In genomic region chrX:16618225-16619033, GRCm38 (mm10) we compare ENCODE assay signal across 8 mouse cellular contexts. TPM values are rescaled to one million over a fixed set of nuclear protein-coding genes. Genes with fewer than 3 reads are reported as not detected.
A peak's percentile ranks its signal among the peaks of the same experiment; 100 is the strongest.
DNase-seq lines count a peak whose midpoint lies in the region; ATAC-seq lines count a peak whose summit lies in the region.

No protein-coding gene starts in this region.

- WGBS in embryonic facial prominence, embryonic 10.5 days = 11% methylated on average over 60 of the region's 60 CpGs
- WGBS in intestine, embryonic 16.5 days = 13% methylated on average over 53 of the region's 60 CpGs

- peak overlapping the region; percentile 72 for H3K4me2 ChIP-seq in intestine, embryonic 16.5 days (ENCODE audit: low read depth, low read length)

- no peaks in the 10 kb centered on the region for H3K36me3 ChIP-seq in embryonic facial prominence, embryonic 10.5 days (replicated peaks)
- no peaks in the 10 kb centered on the region for H3K36me3 ChIP-seq in intestine, embryonic 16.5 days (ENCODE audit: control insufficient read depth, insufficient read depth, low read length)

- peak; percentile 92 for DNase-seq in adrenal gland, postnatal 14 days
- peak; percentile 87 for DNase-seq in embryonic facial prominence, embryonic 10.5 days (ENCODE audit: low spot score)
- peak; percentile 80 to 83 for DNase-seq in gastrocnemius, postnatal 4 days (ENCODE audit: low spot score in 2 of 2)
- peak; percentile 86 to 92 for DNase-seq in left cerebral cortex, postnatal 25 days (ENCODE audit: low spot score in 2 of 2)
- DNase-seq in mesoderm, embryonic 11.5 days (ENCODE audit: low read depth, low spot score) = peak; percentile 89
- DNase-seq in right cerebral cortex, postnatal 25 days = peak; percentile 88
- peak; percentile 81 to 89 for DNase-seq in urinary bladder, postnatal 36 days (ENCODE audit: low spot score in 2 of 2)

- peak; percentile 96 for ATAC-seq in intestine, embryonic 16.5 days

- H3K4me3 ChIP-seq in embryonic facial prominence, embryonic 10.5 days = peak overlapping the region; percentile 61
- H3K4me3 ChIP-seq in intestine, embryonic 16.5 days (ENCODE audit: low read length) = peak overlapping the region; percentile 56

- no peaks in the 10 kb centered on the region for H3K27me3 ChIP-seq in embryonic facial prominence, embryonic 10.5 days (replicated peaks; ENCODE audit: low read depth, poor library complexity, severe bottlenecking)
- no peaks in the 10 kb centered on the region for H3K27me3 ChIP-seq in intestine, embryonic 16.5 days (replicated peaks; ENCODE audit: control insufficient read depth, insufficient read depth, low read length)

- intact Hi-C loops in left cerebral cortex, postnatal 25 days (cut with DNase I) = no loop called here

- peak overlapping the region; percentile 88 for H3K27ac ChIP-seq in embryonic facial prominence, embryonic 10.5 days (replicated peaks)
- peak overlapping the region; percentile 33; the same call in 1 of the 2 replicates for H3K27ac ChIP-seq in intestine, embryonic 16.5 days (ENCODE audit: low read length)

- peak overlapping the region; percentile 65 for H3K9ac ChIP-seq in intestine, embryonic 16.5 days (ENCODE audit: low read depth, low read length)

- H3K9me3 ChIP-seq in embryonic facial prominence, embryonic 10.5 days = no peaks in the 10 kb centered on the region
- H3K9me3 ChIP-seq in intestine, embryonic 16.5 days (ENCODE audit: control insufficient read depth, low read length) = no peaks in the 10 kb centered on the region

- H3K4me1 ChIP-seq in embryonic facial prominence, embryonic 10.5 days = no peaks in the 10 kb centered on the region
- no peaks in the 10 kb centered on the region for H3K4me1 ChIP-seq in intestine, embryonic 16.5 days (ENCODE audit: control insufficient read depth, insufficient read depth, low read length)

RNA-seq across cellular contexts. Expression of gene Maoa, which starts 1.1 kb away (rescaled TPM):
- 17.7 and 25.9 TPM in 2 replicates for total RNA-seq in adrenal gland, postnatal 14 days (2021)
- polyA plus RNA-seq in embryonic facial prominence, embryonic 10.5 days (2016; fragmentation: Nextera tagmentation; extraction: Ambion mirVana) = 15.1 and 16.4 TPM in 2 replicates
- total RNA-seq in gastrocnemius, postnatal 4 days (2021) = 1 to 10 TPM; 6.9 to 7.2 TPM
- polyA plus RNA-seq in intestine, embryonic 16.5 days (2015; fragmentation: Nextera tagmentation; extraction: Ambion mirVana) = 14.2 and 15.1 TPM in 2 replicates
- 10 to 100 TPM; 17.7 to 18.1 TPM for total RNA-seq in left cerebral cortex, postnatal 25 days (2021)

Comparison
In these comparisons a context has a peak if more than half of its experiments do, and no peak if none do; other contexts are left out.
1. Peak in every context shown above with its lines: DNase-seq, ATAC-seq, H3K4me3 ChIP-seq and H3K27ac ChIP-seq.